Mouse (Mus musculus): Measurements from ENCODE around the gene Olfr1393. TPM values are rescaled to one million over a fixed set of nuclear protein-coding genes. Genes with fewer than 3 reads are reported as not detected.

Olfr1393 gene
- polyA plus RNA-seq, 1 experiment from 2014 or later, result not detected

DNA sequence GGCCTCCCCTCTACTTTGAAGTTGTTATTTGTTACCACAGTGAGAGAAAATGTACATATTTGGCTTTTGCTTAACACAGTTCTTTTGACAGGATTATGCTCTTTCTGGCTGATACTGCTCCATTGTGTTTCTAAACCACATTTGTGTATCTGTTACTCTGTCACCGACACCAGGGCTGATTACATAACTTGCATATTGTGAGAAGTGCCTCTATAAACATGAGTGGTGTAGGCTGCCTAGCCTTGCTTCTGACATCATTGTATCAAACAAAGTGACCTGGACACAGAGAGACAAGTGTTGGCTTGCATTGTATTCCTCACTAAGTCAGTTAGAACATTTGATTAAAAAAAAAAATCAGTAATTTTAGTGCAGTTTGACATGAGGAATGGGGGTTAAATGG is 18.3 kb upstream of the Olfr1393 start:
- H3K27ac ChIP-seq, result no peak overlapping the region
- no peak for ATAC-seq (ENCODE audit: low FRiP score, low read depth)

DNA sequence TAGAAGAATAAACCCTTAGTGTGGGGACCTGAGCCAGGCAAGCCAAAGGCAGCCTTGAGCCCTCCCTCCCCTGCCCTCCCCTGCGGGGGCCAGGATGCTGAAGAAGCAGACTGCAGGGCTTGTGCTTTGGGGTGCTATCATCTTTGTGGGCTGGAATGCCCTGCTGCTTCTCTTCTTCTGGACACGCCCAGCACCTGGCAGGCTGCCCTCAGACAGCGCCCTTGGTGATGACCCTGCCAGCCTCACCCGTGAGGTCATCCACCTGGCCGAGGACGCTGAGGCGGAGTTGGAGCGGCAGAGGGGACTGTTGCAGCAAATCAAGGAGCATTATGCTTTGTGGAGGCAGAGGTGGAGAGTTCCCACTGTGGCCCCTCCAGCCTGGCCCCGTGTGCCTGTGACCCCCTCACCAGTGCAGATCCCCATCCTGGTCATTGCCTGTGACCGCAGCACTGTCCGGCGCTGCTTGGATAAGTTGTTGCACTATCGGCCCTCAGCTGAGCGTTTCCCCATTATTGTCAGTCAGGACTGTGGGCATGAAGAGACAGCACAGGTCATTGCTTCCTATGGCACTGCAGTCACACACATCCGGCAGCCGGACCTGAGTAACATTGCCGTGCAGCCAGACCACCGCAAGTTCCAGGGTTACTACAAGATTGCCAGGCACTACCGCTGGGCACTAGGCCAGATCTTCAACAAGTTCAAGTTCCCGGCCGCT is 17.3 kb upstream of the Olfr1393 start:
- H3K4me1 ChIP-seq, result no peaks in the 10 kb centered on the region
- no peak overlapping the region for H3K27ac ChIP-seq
- H3K9ac ChIP-seq, result no peak overlapping the region
- no peak overlapping the region for H3K4me2 ChIP-seq (replicated peaks)
- H3K36me3 ChIP-seq, result peaks cover 23% of the 10 kb centered on the region
- no peak overlapping the region for H3K4me3 ChIP-seq
- ATAC-seq (ENCODE audit: low FRiP score, low read depth), result no peak
- WGBS, result 95% methylated on average over 21 of the region's 21 CpGs
- no peaks in the 10 kb centered on the region for H3K27me3 ChIP-seq (replicated peaks)
- no peaks in the 10 kb centered on the region for H3K9me3 ChIP-seq

More for the DNA sequence above, 18.3 kb upstream of the Olfr1393 start:
- Histone ChIP-seq H3K9ac (no peak overlapping the region), H3K4me2 (replicated peaks) (no peak overlapping the region), H3K4me3 (no peak overlapping the region), H3K4me1 (no peaks in the 10 kb centered on the region), H3K9me3 (no peaks in the 10 kb centered on the region), H3K27me3 (replicated peaks) (no peaks in the 10 kb centered on the region), H3K36me3 (peaks cover 25% of the 10 kb centered on the region)
- WGBS, result 90% methylated on average over 1 of the region's 1 CpGs

DNA sequence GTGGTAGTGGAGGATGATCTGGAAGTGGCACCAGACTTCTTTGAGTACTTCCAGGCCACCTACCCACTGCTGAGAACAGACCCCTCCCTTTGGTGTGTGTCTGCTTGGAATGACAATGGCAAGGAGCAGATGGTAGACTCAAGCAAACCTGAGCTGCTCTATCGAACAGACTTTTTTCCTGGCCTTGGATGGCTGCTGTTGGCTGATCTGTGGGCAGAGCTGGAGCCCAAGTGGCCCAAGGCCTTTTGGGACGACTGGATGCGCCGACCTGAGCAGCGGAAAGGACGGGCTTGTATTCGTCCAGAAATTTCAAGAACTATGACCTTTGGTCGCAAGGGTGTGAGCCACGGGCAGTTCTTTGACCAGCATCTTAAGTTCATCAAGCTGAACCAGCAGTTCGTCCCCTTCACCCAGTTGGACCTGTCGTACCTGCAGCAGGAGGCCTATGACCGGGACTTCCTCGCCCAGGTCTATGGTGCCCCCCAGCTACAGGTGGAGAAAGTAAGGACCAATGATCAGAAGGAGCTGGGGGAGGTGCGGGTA is 16.7 kb upstream of the Olfr1393 start:
- Histone ChIP-seq H3K36me3 (peaks cover 23% of the 10 kb centered on the region), H3K9me3 (no peaks in the 10 kb centered on the region), H3K4me2 (replicated peaks) (no peak overlapping the region), H3K27ac (no peak overlapping the region), H3K27me3 (replicated peaks) (no peaks in the 10 kb centered on the region), H3K4me3 (no peak overlapping the region), H3K4me1 (no peaks in the 10 kb centered on the region), H3K9ac (no peak overlapping the region)
- no peak for ATAC-seq (ENCODE audit: low FRiP score, low read depth)
- WGBS, result 96% methylated on average over 14 of the region's 14 CpGs

DNA sequence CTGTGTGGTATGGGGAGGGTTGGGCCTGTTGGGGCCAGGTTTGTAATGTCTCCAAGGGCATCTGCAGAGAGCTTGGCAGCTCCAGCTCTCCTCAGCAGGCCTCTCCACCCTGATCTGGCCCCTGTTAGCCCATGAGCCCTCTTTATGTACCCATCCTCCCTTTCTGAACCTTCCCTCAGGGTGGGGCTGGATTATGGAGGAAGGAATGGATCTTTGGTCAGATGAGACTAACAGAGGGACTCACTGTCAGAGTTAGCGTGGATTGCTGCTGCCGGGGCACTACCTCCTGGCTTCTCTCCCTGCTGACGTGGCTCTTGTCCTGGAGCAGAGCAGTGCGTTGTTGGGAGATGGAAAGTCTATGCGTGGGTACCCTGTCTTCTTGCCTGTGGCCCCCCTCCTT is 15.8 kb upstream of the Olfr1393 start:
- no peak for ATAC-seq (ENCODE audit: low FRiP score, low read depth)
- H3K9me3 ChIP-seq, result no peaks in the 10 kb centered on the region
- no peaks in the 10 kb centered on the region for H3K27me3 ChIP-seq (replicated peaks)
- no peaks in the 10 kb centered on the region for H3K4me1 ChIP-seq
- 95% methylated on average over 5 of the region's 5 CpGs for WGBS
- H3K27ac ChIP-seq, result no peak overlapping the region
- peaks cover 23% of the 10 kb centered on the region for H3K36me3 ChIP-seq
- no peak overlapping the region for H3K4me3 ChIP-seq
- H3K9ac ChIP-seq, result 0 out of 2 replicates have a peak overlapping the region, but pooled peaks have one; percentile 26
- H3K4me2 ChIP-seq (replicated peaks), result no peak overlapping the region

DNA sequence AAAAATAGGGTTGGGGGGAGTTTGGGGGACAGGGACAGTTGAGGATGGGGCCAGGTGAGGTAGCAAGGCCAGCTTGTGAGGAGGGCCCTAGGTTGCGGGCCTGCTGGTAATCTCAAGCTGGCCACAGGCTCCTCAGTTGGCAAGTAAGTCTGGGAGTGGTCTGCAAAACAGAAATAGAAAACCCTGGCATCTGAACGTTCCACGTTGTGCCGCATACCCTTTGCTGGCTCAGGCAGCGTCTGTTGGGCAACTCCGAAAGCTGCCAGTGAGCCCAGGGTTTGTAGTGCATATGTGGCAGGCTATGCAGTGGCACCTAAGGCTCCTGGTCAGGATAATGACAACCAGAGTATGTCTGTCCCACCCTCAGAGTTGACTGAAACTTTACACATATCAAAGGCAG is 15.0 kb upstream of the Olfr1393 start:
- 97% methylated on average over 6 of the region's 6 CpGs for WGBS
- peaks cover 23% of the 10 kb centered on the region for H3K36me3 ChIP-seq
- H3K9me3 ChIP-seq, result no peaks in the 10 kb centered on the region
- H3K4me3 ChIP-seq, result no peak overlapping the region
- H3K27ac ChIP-seq, result no peak overlapping the region
- H3K9ac ChIP-seq, result no peak overlapping the region
- no peaks in the 10 kb centered on the region for H3K4me1 ChIP-seq
- H3K27me3 ChIP-seq (replicated peaks), result no peaks in the 10 kb centered on the region
- no peak for ATAC-seq (ENCODE audit: low FRiP score, low read depth)
- H3K4me2 ChIP-seq (replicated peaks), result no peak overlapping the region

DNA sequence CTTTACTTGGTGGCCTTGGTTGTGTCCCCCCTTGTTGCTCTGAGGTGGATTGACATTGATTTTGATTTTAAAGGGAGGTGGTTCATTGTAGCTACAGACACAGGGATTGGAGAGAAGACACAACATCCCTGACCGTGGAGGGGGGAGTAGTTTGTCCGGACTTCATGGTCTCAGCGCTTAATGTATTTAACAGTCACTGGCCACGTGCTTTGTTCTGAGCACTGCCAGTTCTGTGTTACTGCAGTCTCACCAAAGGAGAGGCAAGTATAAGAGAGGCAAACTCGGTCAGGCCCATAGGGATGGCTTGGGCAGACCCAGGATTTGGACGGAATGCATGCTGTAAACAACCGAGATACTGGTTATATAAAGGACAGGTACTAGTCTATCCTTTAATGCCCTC is 14.0 kb upstream of the Olfr1393 start:
- H3K4me3 ChIP-seq, result no peak overlapping the region
- WGBS, result 85% methylated on average over 7 of the region's 7 CpGs
- ATAC-seq (ENCODE audit: low FRiP score, low read depth), result no peak

DNA sequence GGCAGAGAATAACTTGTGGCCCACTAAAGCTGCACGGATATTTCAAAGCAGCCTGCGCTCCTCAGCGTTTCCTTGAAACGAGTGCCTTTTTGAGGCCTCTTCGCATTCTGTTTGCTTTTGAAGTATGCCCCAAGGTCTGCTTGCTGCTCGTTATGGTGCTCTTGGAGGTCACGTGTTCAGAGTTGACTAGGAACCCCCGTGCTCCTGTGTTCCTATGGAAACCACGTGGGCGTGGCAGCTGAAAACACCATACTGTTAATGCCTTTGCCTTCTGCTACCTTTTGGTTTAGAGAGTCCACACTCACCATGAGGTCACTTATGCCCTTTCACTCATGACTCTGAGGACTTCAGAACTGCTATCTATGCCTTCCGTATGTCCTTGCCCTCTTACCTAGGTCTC is 13.5 kb upstream of the Olfr1393 start:
- Histone ChIP-seq H3K9me3 (no peaks in the 10 kb centered on the region), H3K36me3 (peaks cover 23% of the 10 kb centered on the region), H3K4me3 (no peak overlapping the region), H3K27ac (no peak overlapping the region), H3K4me1 (no peaks in the 10 kb centered on the region), H3K4me2 (replicated peaks) (no peak overlapping the region), H3K9ac (no peak overlapping the region), H3K27me3 (replicated peaks) (no peaks in the 10 kb centered on the region)
- WGBS, result 85% methylated on average over 11 of the region's 11 CpGs
- no peak for ATAC-seq (ENCODE audit: low FRiP score, low read depth)

More for the DNA sequence above, 14.0 kb upstream of the Olfr1393 start:
- H3K4me2 ChIP-seq (replicated peaks), result no peak overlapping the region
- H3K4me1 ChIP-seq, result no peaks in the 10 kb centered on the region
- no peaks in the 10 kb centered on the region for H3K9me3 ChIP-seq
- H3K27ac ChIP-seq, result no peak overlapping the region
- H3K9ac ChIP-seq, result no peak overlapping the region
- H3K27me3 ChIP-seq (replicated peaks), result no peaks in the 10 kb centered on the region
- H3K36me3 ChIP-seq, result peaks cover 23% of the 10 kb centered on the region

DNA sequence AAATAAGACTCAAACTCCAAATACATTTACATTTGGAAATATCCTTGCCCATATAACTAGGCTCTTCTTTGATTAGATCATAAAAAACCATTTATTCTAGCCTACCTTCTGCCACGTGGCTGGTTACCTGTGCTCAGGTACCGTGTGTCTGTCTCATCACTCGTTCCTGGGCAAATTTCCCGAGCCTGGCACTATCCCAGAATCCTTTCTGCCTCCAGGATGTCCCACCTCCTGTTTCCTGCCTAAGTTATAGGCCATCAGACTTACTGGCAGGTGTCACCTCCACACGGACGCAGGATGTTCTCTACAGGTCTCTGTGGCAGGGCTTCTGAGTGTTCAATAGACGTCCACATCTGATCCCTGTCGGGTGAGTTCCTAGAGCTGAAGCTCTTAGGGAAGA is 13.0 kb upstream of the Olfr1393 start:
- peaks cover 23% of the 10 kb centered on the region for H3K36me3 ChIP-seq
- no peak for ATAC-seq (ENCODE audit: low FRiP score, low read depth)
- no peak overlapping the region for H3K4me3 ChIP-seq
- H3K4me2 ChIP-seq (replicated peaks), result no peak overlapping the region
- WGBS, result 85% methylated on average over 8 of the region's 8 CpGs
- no peaks in the 10 kb centered on the region for H3K9me3 ChIP-seq
- no peak overlapping the region for H3K27ac ChIP-seq
- no peak overlapping the region for H3K9ac ChIP-seq
- no peaks in the 10 kb centered on the region for H3K27me3 ChIP-seq (replicated peaks)
- H3K4me1 ChIP-seq, result no peaks in the 10 kb centered on the region

DNA sequence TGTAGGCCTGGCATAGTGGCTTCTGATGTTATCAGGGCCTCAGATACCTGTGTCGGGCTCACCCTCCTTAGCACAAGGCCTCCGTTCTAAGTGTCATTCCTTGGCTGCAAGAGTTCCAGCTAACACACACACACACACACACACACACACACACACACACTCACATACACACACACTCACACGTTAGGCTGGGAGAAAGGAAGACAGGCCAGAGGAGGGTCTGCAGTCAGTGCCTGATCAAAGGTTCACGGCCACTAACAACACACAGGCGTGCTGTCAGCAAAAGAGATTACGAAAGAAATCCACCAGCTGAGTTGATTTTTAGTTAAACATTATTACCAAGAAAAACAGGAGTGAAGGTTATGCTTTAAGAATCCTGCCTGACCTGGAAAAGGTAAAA is 11.4 kb upstream of the Olfr1393 start:
- Histone ChIP-seq H3K9me3 (no peaks in the 10 kb centered on the region), H3K4me2 (replicated peaks) (no peak overlapping the region), H3K27ac (no peak overlapping the region), H3K4me1 (no peaks in the 10 kb centered on the region), H3K27me3 (replicated peaks) (no peaks in the 10 kb centered on the region), H3K9ac (no peak overlapping the region), H3K36me3 (peaks cover 8% of the 10 kb centered on the region), H3K4me3 (no peak overlapping the region)
- no peak for ATAC-seq (ENCODE audit: low FRiP score, low read depth)
- WGBS, result 88% methylated on average over 6 of the region's 6 CpGs

DNA sequence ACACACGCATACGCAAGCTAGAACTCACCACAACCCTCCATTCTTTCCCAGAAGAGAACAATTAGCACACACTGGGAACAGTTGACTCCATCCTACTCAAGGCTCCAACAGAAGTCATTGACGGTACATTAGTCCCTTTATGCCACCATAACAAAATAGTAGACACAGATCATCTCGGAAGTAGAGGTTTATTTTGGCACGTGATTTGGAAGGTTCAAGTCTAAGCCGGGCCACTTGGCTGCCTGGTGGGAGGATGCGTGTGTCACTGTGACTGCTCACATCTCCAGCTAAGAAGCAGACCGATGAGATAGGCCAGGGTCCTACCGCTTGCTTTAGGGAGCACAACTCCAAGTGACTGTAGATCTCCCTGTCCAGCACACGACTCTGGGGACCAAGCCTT is 10.8 kb upstream of the Olfr1393 start:
- no peaks in the 10 kb centered on the region for H3K27me3 ChIP-seq (replicated peaks)
- no peak overlapping the region for H3K4me3 ChIP-seq
- no peaks in the 10 kb centered on the region for H3K4me1 ChIP-seq
- no peaks in the 10 kb centered on the region for H3K9me3 ChIP-seq
- no peak overlapping the region for H3K4me2 ChIP-seq (replicated peaks)
- 87% methylated on average over 10 of the region's 10 CpGs for WGBS
- no peak for ATAC-seq (ENCODE audit: low FRiP score, low read depth)
- no peak overlapping the region for H3K9ac ChIP-seq
- H3K36me3 ChIP-seq, result 0 out of 2 replicates have a peak, but pooled peaks cover 3% of the 10 kb centered on the region
- no peak overlapping the region for H3K27ac ChIP-seq

DNA sequence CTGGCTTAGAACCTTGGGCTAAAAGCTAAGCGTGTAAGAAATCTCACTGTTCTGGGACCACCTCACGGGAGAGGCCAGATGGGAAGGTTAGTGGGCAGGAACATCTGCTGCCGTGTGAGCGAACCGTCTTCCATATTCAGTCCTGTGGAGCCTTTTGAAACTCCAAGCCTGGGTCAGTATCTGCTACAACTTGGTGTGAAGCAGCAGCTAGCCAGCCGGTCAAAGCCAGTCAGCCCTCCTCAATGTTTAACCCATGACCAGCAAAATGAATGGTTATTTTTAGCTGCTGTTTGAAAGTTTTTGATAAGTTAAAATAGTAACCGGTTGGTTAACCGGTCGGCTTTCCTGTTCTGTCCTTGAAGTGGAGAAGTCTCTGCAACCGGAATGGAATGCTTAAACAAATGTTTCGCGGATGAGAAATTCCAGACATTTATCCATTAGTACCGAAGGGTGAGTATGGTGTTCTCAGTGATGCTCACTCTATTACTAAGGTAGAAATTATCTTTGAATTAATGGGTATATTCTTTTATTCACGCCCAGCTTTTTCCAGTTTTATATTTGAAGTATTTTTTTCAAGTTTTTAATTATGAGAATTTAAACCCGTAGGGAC is 10.0 kb upstream of the Olfr1393 start:
- Histone ChIP-seq H3K9ac (no peak overlapping the region), H3K4me1 (no peaks in the 10 kb centered on the region), H3K27me3 (replicated peaks) (no peaks in the 10 kb centered on the region), H3K4me2 (replicated peaks) (no peak overlapping the region), H3K27ac (no peak overlapping the region), H3K36me3 (no peaks in the 10 kb centered on the region), H3K9me3 (no peaks in the 10 kb centered on the region), H3K4me3 (no peak overlapping the region)
- no peak for ATAC-seq (ENCODE audit: low FRiP score, low read depth)
- 83% methylated on average over 15 of the region's 15 CpGs for WGBS

DNA sequence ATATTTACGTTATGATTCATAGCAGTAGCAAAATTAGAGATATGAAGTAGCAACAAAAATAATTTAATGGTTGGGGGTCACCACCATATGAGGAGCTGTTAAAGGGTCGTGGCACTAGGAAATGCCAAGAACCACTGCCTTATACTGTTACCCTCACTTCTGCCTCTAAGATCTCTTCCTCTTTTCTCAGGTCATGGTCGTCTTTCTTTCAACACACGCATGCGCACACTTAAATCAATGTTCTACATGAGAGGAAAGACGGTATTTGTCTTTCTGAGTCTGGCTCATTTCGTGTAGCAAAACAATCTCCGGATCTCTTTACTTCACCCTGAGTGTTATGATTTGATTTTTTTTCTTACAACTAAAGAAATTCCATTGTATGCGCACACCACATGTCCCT is 8.3 kb upstream of the Olfr1393 start:
- ATAC-seq (ENCODE audit: low FRiP score, low read depth), result no peak

DNA sequence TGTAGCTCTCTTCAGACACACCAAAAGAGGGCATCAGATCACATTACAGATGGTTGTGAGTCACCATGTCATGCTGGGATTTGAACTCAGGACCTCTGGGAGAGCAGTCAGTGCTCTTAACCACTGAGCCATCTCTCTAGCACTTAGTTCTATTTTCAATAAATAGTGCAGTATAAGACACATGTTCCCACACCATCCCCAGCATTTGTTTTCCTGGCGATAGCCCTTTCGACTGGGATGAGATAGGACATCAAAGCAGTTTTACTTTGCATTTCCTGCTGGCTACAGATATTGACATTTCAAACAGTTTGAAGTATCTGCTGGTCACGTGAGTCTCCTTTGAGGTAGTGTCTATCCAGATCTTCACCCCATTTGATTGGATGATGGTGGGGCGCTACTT is 7.7 kb upstream of the Olfr1393 start:
- H3K9me3 ChIP-seq, result no peaks in the 10 kb centered on the region
- no peak for ATAC-seq (ENCODE audit: low FRiP score, low read depth)
- no peak overlapping the region for H3K27ac ChIP-seq
- no peak overlapping the region for H3K4me3 ChIP-seq
- no peak overlapping the region for H3K4me2 ChIP-seq (replicated peaks)
- WGBS, result 93% methylated on average over 4 of the region's 4 CpGs
- peaks cover 6% of the 10 kb centered on the region for H3K4me1 ChIP-seq
- no peaks in the 10 kb centered on the region for H3K36me3 ChIP-seq
- H3K27me3 ChIP-seq (replicated peaks), result no peaks in the 10 kb centered on the region
- no peak overlapping the region for H3K9ac ChIP-seq

More for the DNA sequence above, 8.3 kb upstream of the Olfr1393 start:
- WGBS, result 94% methylated on average over 9 of the region's 9 CpGs
- no peaks in the 10 kb centered on the region for H3K9me3 ChIP-seq
- no peak overlapping the region for H3K27ac ChIP-seq
- no peaks in the 10 kb centered on the region for H3K27me3 ChIP-seq (replicated peaks)
- H3K4me1 ChIP-seq, result peaks cover 6% of the 10 kb centered on the region
- H3K4me2 ChIP-seq (replicated peaks), result no peak overlapping the region
- no peaks in the 10 kb centered on the region for H3K36me3 ChIP-seq
- no peak overlapping the region for H3K4me3 ChIP-seq
- no peak overlapping the region for H3K9ac ChIP-seq

Data from neural tube, embryonic 12.5 days (tissue).